Mouse (Mus musculus) right cerebral cortex, postnatal 10 days (tissue): ENCODE measurements around the gene Pramel4.
"Not testable (repeated sequence)": the region's sequence is repeated elsewhere in the genome, so short reads cannot be mapped to it uniquely, and the experiment has no call there.

Experiments
- DNase-seq, 2 experiments: peaks; one replicate each; pipeline ENCODE4 v3.0.0; 2021; ENCODE audit warnings: low spot score in 2 of 2

Gene Pramel4

GRCm38 (mm10) chr4:144058826-144059225 lies at the start of gene Pramel4:
Pramel4 (plus strand) TSS chr4:144059126.
- DNase-seq, result not testable (repeated sequence)

DNA sequence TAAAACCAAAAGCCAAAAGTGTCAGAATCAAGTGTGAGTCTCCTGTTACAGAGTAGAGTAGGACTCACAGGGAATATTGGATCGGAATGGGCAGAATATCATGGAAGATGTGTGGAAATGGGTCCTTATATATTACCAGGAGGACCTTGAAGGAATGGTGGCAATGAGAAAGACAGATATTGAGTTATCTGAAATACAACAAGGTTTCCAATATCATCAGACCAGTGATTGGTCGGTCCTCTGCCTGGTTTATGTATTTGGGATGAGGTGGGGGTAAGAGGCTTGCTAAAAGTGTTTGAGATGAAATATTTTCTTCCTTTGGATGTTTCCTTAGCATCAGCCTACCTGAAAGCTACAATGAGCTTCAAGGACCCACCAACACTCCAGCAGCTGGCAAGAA lies 47.2 kb downstream of the Pramel4 start, which contains the start of gene Gm13102:
Gene Gm13102 (plus strand): TSS at position 301 of the 400 bp plus-strand sequence.
- DNase-seq, result not testable (repeated sequence)
